Mouse (Mus musculus) G1E (cell line): Measurements from ENCODE around the gene Npr1.

Experiments
- CTCF ChIP-seq: IDR thresholded peaks from 2 replicates; pipeline ENCODE4 v1.5.1; 2012; ENCODE audit warnings: low read depth, low read length, inconsistent platforms, mixed read lengths
- GATA1 ChIP-seq: IDR thresholded peaks from 2 replicates; pipeline ENCODE4 v1.6.1; 2012; ENCODE audit warnings: borderline replicate concordance, low read length, inconsistent platforms, mixed read lengths
- GATA2 ChIP-seq: IDR thresholded peaks from 2 replicates; pipeline ENCODE4 v1.6.1; 2012; ENCODE audit warnings: low read depth, low read length, inconsistent platforms, borderline replicate concordance
- POLR2AphosphoS5 ChIP-seq: IDR thresholded peaks from 2 replicates; pipeline ENCODE4 v1.6.1; 2012; ENCODE audit warnings: low read depth, low read length, inconsistent platforms; ENCODE audit not compliant: insufficient replicate concordance
- TAL1 ChIP-seq: conservative IDR thresholded peaks from 2 replicates; pipeline ENCODE4 v1.6.1; 2012; ENCODE audit warnings: low read depth, low read length, inconsistent platforms, mixed read lengths

DNA sequence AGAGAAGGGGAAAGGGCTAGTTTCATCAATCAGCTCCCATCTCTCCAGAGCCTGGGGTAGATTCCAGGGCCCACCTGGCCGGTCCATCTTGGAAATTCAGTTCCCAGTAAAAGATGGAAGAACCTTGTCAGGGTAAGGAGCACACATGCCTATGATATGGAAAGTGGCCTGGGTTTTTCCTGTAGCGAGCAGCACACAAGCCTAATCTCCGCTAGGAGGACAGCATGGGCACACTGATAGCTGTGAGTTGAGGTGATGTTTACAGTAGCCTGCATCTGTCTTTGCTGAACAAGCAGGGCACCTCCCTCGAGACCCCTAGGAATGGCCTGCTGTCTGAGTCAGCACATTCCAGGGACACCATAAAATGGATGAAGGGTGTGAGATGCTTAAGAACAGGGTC, 61.1 kb downstream of the Npr1 start:
- TF ChIP-seq GATA1 (no peak), CTCF (no peak), POLR2AphosphoS5 (no peak), GATA2 (no peak), TAL1 (no peak)
